Mouse (Mus musculus) limb, embryonic 14.5 days (tissue): ENCODE data around the gene Irak4. TPM values are rescaled to one million over a fixed set of nuclear protein-coding genes. Genes with fewer than 3 reads are reported as not detected.

Experiments
- ATAC-seq: fragments of 200-750 bp; cut with Nextera tagmentation; 2 replicates; pipeline ENCODE4 v1.8.0; 2017; ENCODE audit warnings: low read depth, moderate number of reproducible peaks, moderate TSS enrichment; ENCODE audit not compliant: low FRiP score
- DNase-seq: peaks from one replicate; pipeline ENCODE4 v3.0.0-alpha.2; 2015; ENCODE audit warnings: low spot score
- H3K27ac ChIP-seq: fragments of 300-500 bp; sonication (generic); replicated peaks from 2 replicates; pipeline ENCODE4 v1.5.1; 2014; ENCODE audit warnings: low read depth, mild to moderate bottlenecking, low read length, moderate library complexity, mixed read lengths
- H3K27me3 ChIP-seq: fragments of 300-500 bp; sonication (generic); 2 replicates; pipeline ENCODE4 v1.6.1; 2014; ENCODE audit warnings: low read length, mixed read lengths; ENCODE audit not compliant: control insufficient read depth, insufficient read depth
- H3K36me3 ChIP-seq: fragments of 300-500 bp; sonication (generic); 2 replicates; pipeline ENCODE4 v1.6.1; 2014; ENCODE audit warnings: mild to moderate bottlenecking, low read length, moderate library complexity, mixed read lengths; ENCODE audit not compliant: control insufficient read depth, insufficient read depth
- H3K4me1 ChIP-seq: fragments of 300-500 bp; sonication (generic); 2 replicates; pipeline ENCODE4 v1.6.1; 2014; ENCODE audit warnings: antibody characterized with exemption, low read length, mixed read lengths; ENCODE audit not compliant: control insufficient read depth, insufficient read depth
- H3K4me2 ChIP-seq: fragments of 300-500 bp; sonication (generic); replicated peaks from 2 replicates; pipeline ENCODE4 v1.6.1; 2014; ENCODE audit warnings: low read depth, mild to moderate bottlenecking, low read length, moderate library complexity; ENCODE audit not compliant: severe bottlenecking
- H3K4me3 ChIP-seq: fragments of 300-500 bp; sonication (generic); replicated peaks from 2 replicates; pipeline ENCODE4 v1.5.1; 2014; ENCODE audit warnings: low read length
- H3K9ac ChIP-seq: fragments of 300-500 bp; sonication (generic); 2 replicates; pipeline ENCODE4 v1.6.1; 2014; ENCODE audit warnings: mild to moderate bottlenecking, low read depth, low read length, moderate library complexity; ENCODE audit not compliant: severe bottlenecking
- H3K9me3 ChIP-seq: fragments of 300-500 bp; sonication (generic); 2 replicates; pipeline ENCODE4 v1.6.1; 2016; ENCODE audit warnings: low read length; ENCODE audit not compliant: control insufficient read depth
- POLR2A ChIP-seq: fragments of 200-500 bp; IDR thresholded peaks from 2 replicates; pipeline ENCODE4 v1.8.0; 2012; ENCODE audit warnings: inconsistent platforms, mild to moderate bottlenecking, moderate library complexity, borderline replicate concordance; ENCODE audit not compliant: insufficient read depth, insufficient read length; ENCODE audit errors: extremely low read depth
- WGBS: fragments of 180-500 bp; shearing (Covaris S2); extraction: QIAGEN DNeasy Blood & Tissue Kit; methylation state at CpG from one replicate; pipeline ENCODE4 v1.1.7; 2014; 5-methylcytosine and 5-hydroxymethylcytosine counted together
- polyA plus RNA-seq, 2 experiments: library from polyadenylated mRNA; depleted of rRNA in 1 of 2; stranded (reverse) in 1 of 2; unstranded in 1 of 2; fragments of >200 nt; fragmentation: Nextera tagmentation in 1 of 2; extraction: Ambion mirVana in 1 of 2; gene quantifications; 2 replicates each; pipeline versions ENCODE4 v1.2.1 to v1.2.3; 2012 to 2014

Irak4 gene
- polyA plus RNA-seq (2012; rRNA removed) = 4.9 and 5.6 TPM in 2 replicates
- polyA plus RNA-seq (2014; fragmentation: Nextera tagmentation; extraction: Ambion mirVana) = 5.2 TPM in 2 replicates

DNA sequence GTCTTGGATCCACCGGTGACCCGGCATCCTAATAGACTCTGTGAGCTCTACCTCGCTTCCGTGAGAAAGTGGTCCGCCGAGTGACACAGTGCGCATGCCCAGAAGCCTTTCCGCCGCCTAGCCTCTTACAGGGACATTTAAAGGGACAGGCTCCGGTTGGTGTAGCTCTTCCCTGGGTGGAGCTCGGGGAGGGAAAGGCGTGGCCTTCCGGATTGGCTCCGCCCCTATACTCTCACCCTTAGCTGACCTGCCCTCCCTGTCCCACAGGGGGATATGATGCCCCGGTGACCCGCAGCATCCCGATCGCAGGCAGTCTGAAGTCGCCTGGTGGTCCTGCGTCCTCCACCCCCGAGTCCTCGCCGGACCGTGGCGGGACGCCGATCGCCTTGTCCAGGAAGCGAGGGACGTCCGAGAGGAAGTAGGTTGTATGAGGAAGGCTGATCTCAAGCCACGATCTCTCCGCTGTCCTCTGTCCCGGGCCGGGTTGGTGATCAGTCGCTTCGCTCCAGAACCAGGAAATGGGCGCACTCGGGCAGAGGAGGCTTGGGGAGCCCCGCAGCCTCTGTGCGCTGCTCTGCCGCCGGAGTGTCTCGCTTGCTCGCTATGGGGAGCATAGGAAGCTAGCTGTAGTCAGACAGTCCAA is at the start of gene Irak4, which contains the start of gene Pus7l:
TSS of gene Irak4 (plus strand) at position 235 of the 643 bp plus-strand sequence.
TSS of gene Pus7l (minus strand) at position 139 of the 643 bp plus-strand sequence.
- no peaks in the 10 kb centered on the region for H3K36me3 ChIP-seq
- peak; percentile 95 for DNase-seq
- H3K4me2 ChIP-seq = peak within 1 kb of the TSS; percentile 83
- H3K27ac ChIP-seq = peak within 1 kb of the TSS; percentile 71
- peak; percentile 23; the same call in 1 of the 2 replicates for TF ChIP-seq POLR2A
- H3K4me3 ChIP-seq = peak within 1 kb of the TSS; percentile 64
- WGBS = 3% methylated on average over 38 of the region's 45 CpGs
- no peaks in the 10 kb centered on the region for H3K27me3 ChIP-seq
- no peaks in the 10 kb centered on the region for H3K9me3 ChIP-seq
- ATAC-seq = peak; percentile 98
- peaks cover 7% of the 10 kb centered on the region for H3K4me1 ChIP-seq
- peak within 1 kb of the TSS; percentile 75 for H3K9ac ChIP-seq

DNA sequence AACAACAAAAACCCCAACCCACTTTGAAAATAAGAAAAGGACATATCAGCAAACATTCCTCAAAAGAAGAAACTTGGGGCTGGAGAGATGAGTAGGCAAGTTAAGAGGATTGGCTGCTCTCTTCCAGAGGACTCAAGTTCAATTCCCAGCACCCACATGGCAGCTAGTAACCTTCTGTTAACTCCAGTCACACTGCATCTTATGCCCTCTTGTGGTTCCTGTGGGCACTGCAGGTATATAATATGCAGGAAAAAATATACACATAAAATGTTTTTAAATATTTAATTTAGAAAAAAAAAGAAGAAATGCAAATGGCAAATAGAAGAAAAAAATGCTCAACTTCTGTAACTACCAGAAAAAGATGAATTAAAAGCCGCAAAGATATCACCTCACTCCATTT is 49.0 kb upstream of the Irak4 start:
- peaks cover 5% of the 10 kb centered on the region; the same call in 1 of the 2 replicates for H3K9me3 ChIP-seq
- H3K4me2 ChIP-seq = no peak overlapping the region
- no peaks in the 10 kb centered on the region for H3K36me3 ChIP-seq
- 93% methylated on average over 1 of the region's 1 CpGs for WGBS
- ATAC-seq (no peak), DNase-seq (no peak)
- H3K27ac ChIP-seq = no peak overlapping the region
- H3K9ac ChIP-seq = no peak overlapping the region
- no peaks in the 10 kb centered on the region for H3K27me3 ChIP-seq
- no peak overlapping the region for H3K4me3 ChIP-seq
- H3K4me1 ChIP-seq = no peaks in the 10 kb centered on the region
- no peak for TF ChIP-seq POLR2A

DNA sequence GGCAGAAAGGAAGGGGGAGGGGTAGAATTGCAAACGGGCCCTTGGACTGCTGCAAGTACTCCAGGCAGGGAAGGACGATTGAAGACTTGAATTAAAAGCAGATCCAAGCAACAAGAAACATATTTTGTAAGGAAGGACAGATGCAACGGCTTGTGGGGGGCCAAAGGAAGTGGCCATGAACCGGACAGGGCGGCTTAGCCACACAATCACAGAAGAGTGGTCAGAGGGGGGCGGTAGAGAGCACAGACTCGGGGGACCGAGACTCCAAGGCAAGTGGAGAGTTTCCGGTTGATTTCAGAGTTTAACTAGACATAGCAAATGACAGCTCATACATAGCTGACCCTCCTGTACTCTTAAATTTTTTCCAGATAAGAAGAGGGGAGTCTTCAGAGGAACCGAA is 47.5 kb upstream of the Irak4 start:
- no peak for DNase-seq

DNA sequence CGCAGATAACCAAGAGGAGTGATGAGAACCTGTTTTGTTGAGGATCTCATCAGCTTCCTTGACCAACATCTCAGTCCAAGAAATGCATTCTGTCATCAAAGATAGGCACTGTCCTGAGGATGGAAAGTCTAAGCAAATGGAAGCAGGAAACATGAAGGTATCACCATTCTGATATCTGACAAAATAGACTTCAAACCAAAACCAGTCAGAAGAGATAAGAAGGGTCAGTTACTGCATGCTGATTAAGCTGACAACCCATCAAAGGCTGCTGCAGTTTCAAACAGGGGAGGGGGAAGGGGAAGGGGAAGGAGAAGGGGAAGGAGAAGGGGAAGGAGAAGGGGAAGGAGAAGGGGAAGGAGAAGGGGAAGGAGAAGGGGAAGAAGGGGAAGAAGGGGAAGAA is 44.2 kb upstream of the Irak4 start:
- Histone ChIP-seq H3K9me3 (peaks cover 2% of the 10 kb centered on the region; the same call in 1 of the 2 replicates), H3K36me3 (no peaks in the 10 kb centered on the region), H3K4me1 (no peaks in the 10 kb centered on the region), H3K27me3 (no peaks in the 10 kb centered on the region), H3K4me2 (no peak overlapping the region), H3K27ac (no peak overlapping the region), H3K4me3 (no peak overlapping the region), H3K9ac (no peak overlapping the region)
- 68% methylated on average over 1 of the region's 1 CpGs for WGBS
- ATAC-seq (no peak), DNase-seq (no peak)
- no peak for TF ChIP-seq POLR2A

More for the DNA sequence above, 47.5 kb upstream of the Irak4 start:
- 57% methylated on average over 10 of the region's 10 CpGs for WGBS
- no peaks in the 10 kb centered on the region for H3K4me1 ChIP-seq
- no peaks in the 10 kb centered on the region for H3K27me3 ChIP-seq
- peaks cover 5% of the 10 kb centered on the region; the same call in 1 of the 2 replicates for H3K9me3 ChIP-seq
- ATAC-seq = no peak
- TF ChIP-seq POLR2A = no peak
- no peaks in the 10 kb centered on the region for H3K36me3 ChIP-seq
- no peak overlapping the region for H3K4me2 ChIP-seq
- no peak overlapping the region for H3K27ac ChIP-seq
- no peak overlapping the region for H3K4me3 ChIP-seq
- no peak overlapping the region for H3K9ac ChIP-seq

- no peak overlapping the region for H3K4me3 ChIP-seq
- DNase-seq = no peak
- no peak for ATAC-seq
- 82% methylated on average over 12 of the region's 12 CpGs for WGBS
- H3K4me2 ChIP-seq = no peak overlapping the region
- H3K9ac ChIP-seq = no peak overlapping the region
- H3K36me3 ChIP-seq = no peaks in the 10 kb centered on the region
- no peaks in the 10 kb centered on the region for H3K9me3 ChIP-seq
- H3K27ac ChIP-seq = no peak overlapping the region
- no peak for TF ChIP-seq POLR2A
- no peaks in the 10 kb centered on the region for H3K4me1 ChIP-seq
- H3K27me3 ChIP-seq = no peaks in the 10 kb centered on the region
Measured at GRCm38 (mm10) chr15:94503451-94504215, 39.8 kb upstream of the Irak4 start.
